Mouse (Mus musculus): ENCODE measurements at regions not wholly inside any gene's neighbourhood (a gene's known extent, or its start where the extent isn't known, plus 50 kb on each side); places are given as distances from the start of the nearest gene placed in this dataset.

DNA sequence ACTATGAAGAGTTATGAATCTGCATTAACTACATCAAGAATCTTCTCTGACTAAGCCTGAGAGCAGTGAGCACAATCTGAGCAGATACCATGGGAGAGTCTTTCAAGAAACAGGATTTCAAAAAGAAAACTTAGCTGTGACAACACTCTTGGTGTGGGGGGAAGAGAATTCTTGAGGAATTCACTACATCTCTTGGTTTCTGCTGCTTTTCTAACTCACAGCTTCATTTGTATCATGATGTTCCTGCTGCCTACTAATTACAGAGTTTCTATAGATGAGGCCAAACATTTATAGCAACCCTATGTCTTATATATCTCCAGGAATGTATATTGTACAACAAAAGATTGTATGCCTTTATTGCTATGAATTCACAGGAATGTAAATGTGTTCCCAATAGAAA lies 242.2 kb upstream of the Pitrm1 start:
- no peak overlapping the region for H3K4me3 ChIP-seq (ENCODE audit: low read length)
- no peak for ATAC-seq

DNA sequence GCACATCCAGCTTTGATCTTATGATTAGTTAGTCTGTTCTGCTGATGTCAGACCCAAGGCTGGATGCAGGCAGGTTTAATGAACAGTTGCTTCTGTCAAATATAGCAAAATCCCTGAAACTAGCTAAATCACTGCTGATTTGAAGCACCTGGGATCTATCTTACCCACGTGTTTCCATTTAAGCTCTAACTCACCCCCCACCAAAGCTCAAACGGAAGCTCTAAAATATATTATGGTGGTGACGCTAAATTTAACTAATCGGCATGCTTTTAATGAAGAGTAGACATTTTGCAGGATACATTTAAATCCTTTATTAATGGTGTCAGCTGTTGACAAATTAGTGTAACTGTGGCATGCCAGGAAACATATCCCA lies 241.3 kb upstream of the Pitrm1 start:
- Histone ChIP-seq H3K4me1 (ENCODE audit: control insufficient read depth, insufficient read depth, low read length) (no peaks in the 10 kb centered on the region), H3K36me3 (ENCODE audit: control insufficient read depth, insufficient read depth, low read length) (no peaks in the 10 kb centered on the region), H3K9me3 (ENCODE audit: control insufficient read depth, low read length) (no peaks in the 10 kb centered on the region), H3K4me3 (ENCODE audit: low read length) (no peak overlapping the region), H3K27me3 (replicated peaks; ENCODE audit: control insufficient read depth, insufficient read depth, low read length) (no peaks in the 10 kb centered on the region), H3K9ac (ENCODE audit: low read depth, low read length) (no peak overlapping the region), H3K27ac (ENCODE audit: low read length) (no peak overlapping the region), H3K4me2 (ENCODE audit: low read depth, low read length) (no peak overlapping the region)
- WGBS = 74% methylated on average over 4 of the region's 4 CpGs
- ATAC-seq = no peak

More for the DNA sequence above, 242.2 kb upstream of the Pitrm1 start:
- H3K4me2 ChIP-seq (ENCODE audit: low read depth, low read length) = no peak overlapping the region
- H3K27ac ChIP-seq (ENCODE audit: low read length) = no peak overlapping the region
- H3K27me3 ChIP-seq (replicated peaks; ENCODE audit: control insufficient read depth, insufficient read depth, low read length) = no peaks in the 10 kb centered on the region
- no peaks in the 10 kb centered on the region for H3K4me1 ChIP-seq (ENCODE audit: control insufficient read depth, insufficient read depth, low read length)
- H3K9ac ChIP-seq (ENCODE audit: low read depth, low read length) = no peak overlapping the region
- no peaks in the 10 kb centered on the region for H3K36me3 ChIP-seq (ENCODE audit: control insufficient read depth, insufficient read depth, low read length)
- H3K9me3 ChIP-seq (ENCODE audit: control insufficient read depth, low read length) = no peaks in the 10 kb centered on the region

DNA sequence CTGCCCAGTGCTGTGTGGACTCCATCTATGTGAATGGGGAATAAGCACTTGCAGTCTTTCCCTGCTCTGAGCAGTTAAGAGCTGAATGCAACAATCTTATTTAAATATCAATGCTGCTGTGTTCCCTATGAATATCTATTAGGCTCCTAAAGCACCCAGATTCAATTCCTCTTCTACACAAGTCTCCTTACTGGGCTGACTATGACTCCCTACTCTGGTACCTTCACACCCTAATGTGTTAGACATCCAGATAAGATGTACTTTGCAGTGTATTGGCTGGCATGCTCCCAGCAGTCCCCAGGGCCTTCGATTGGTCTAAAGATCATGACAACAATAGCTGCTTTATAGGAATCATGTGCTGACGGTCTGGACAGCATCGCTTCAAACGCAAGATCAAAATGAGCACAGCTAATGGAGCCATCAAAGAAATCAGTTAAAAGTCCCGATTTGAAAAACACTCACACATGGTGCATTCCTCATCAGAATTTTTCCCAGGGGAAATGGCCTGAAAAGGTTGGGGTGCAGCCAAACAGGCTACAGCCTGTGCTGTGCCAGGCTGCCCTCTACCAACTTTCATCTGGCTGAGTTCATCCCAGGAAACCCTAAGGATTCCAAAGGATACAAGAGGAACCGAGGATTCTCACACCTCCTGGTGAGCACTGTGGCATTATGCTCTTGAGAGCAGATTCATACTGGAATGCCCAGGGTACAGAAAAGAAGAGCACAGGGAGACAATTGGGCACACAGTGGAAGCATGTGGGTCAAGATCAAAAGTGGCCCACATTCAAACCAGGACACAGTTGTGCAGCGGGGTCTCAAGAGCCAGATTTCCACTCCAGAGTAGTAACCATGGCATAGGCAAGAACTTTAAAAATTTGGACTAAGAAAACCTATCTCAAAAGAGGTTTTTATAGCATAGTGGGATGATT lies 240.7 kb upstream of the Pitrm1 start:
- WGBS = 83% methylated on average over 7 of the region's 7 CpGs
- ATAC-seq = no peak
- no peaks in the 10 kb centered on the region for H3K9me3 ChIP-seq (ENCODE audit: control insufficient read depth, low read length)
- H3K27me3 ChIP-seq (replicated peaks; ENCODE audit: control insufficient read depth, insufficient read depth, low read length) = no peaks in the 10 kb centered on the region
- H3K4me3 ChIP-seq (ENCODE audit: low read length) = no peak overlapping the region
- no peak overlapping the region for H3K9ac ChIP-seq (ENCODE audit: low read depth, low read length)
- H3K27ac ChIP-seq (ENCODE audit: low read length) = no peak overlapping the region
- H3K4me1 ChIP-seq (ENCODE audit: control insufficient read depth, insufficient read depth, low read length) = no peaks in the 10 kb centered on the region
- H3K4me2 ChIP-seq (ENCODE audit: low read depth, low read length) = no peak overlapping the region
- H3K36me3 ChIP-seq (ENCODE audit: control insufficient read depth, insufficient read depth, low read length) = no peaks in the 10 kb centered on the region

DNA sequence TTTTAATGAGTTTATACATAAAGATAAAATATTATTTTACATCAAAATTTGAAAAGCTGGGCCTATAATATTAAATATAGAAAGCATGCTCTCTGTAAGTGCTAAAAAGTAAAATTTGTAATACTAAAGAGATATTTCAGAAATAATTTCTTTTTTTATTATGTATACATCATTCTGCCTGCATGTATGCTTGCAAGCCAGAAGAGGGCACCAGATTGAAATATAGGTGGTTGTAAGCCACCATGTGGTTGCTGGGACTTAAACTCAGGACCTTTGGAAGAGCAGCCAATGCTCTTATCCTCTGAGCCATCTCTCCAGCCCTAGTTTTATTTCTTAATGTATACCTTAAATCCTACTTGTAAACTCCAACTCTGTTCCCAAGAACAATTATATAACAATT lies 231.7 kb upstream of the Pitrm1 start:
- no peaks in the 10 kb centered on the region for H3K36me3 ChIP-seq (ENCODE audit: control insufficient read depth, insufficient read depth, low read length)
- H3K4me3 ChIP-seq (ENCODE audit: low read length) = no peak overlapping the region
- H3K27ac ChIP-seq (ENCODE audit: low read length) = no peak overlapping the region
- no peak overlapping the region for H3K4me2 ChIP-seq (ENCODE audit: low read depth, low read length)
- H3K27me3 ChIP-seq (replicated peaks; ENCODE audit: control insufficient read depth, insufficient read depth, low read length) = no peaks in the 10 kb centered on the region
- no peaks in the 10 kb centered on the region for H3K4me1 ChIP-seq (ENCODE audit: control insufficient read depth, insufficient read depth, low read length)
- ATAC-seq = no peak
- H3K9ac ChIP-seq (ENCODE audit: low read depth, low read length) = no peak overlapping the region
- H3K9me3 ChIP-seq (ENCODE audit: control insufficient read depth, low read length) = no peaks in the 10 kb centered on the region

DNA sequence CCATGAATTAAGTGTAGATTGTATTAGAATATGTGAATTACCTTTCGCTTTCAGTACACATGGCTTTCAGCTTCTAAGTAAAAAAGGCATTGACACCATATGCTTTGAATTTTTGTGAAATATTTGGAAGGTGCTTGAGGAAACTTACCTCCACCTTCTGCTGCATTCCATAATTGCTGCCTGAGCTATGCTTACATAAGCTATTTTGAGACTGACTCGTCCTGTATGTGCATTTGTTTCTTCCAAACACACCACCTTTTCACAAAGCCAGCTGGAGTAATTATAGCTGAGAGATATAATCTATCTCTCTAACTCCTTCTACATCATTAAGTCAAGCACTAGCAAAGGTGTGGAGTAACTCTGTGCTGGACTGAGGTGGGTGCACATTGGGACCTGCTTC lies 224.0 kb upstream of the Pitrm1 start:
- no peaks in the 10 kb centered on the region for H3K4me1 ChIP-seq (ENCODE audit: control insufficient read depth, insufficient read depth, low read length)
- no peak overlapping the region for H3K4me3 ChIP-seq (ENCODE audit: low read length)
- H3K27me3 ChIP-seq (replicated peaks; ENCODE audit: control insufficient read depth, insufficient read depth, low read length) = no peaks in the 10 kb centered on the region
- H3K4me2 ChIP-seq (ENCODE audit: low read depth, low read length) = no peak overlapping the region
- H3K36me3 ChIP-seq (ENCODE audit: control insufficient read depth, insufficient read depth, low read length) = no peaks in the 10 kb centered on the region
- no peaks in the 10 kb centered on the region for H3K9me3 ChIP-seq (ENCODE audit: control insufficient read depth, low read length)
- no peak overlapping the region for H3K27ac ChIP-seq (ENCODE audit: low read length)
- WGBS = 79% methylated on average over 2 of the region's 2 CpGs
- no peak overlapping the region for H3K9ac ChIP-seq (ENCODE audit: low read depth, low read length)
- no peak for ATAC-seq

DNA sequence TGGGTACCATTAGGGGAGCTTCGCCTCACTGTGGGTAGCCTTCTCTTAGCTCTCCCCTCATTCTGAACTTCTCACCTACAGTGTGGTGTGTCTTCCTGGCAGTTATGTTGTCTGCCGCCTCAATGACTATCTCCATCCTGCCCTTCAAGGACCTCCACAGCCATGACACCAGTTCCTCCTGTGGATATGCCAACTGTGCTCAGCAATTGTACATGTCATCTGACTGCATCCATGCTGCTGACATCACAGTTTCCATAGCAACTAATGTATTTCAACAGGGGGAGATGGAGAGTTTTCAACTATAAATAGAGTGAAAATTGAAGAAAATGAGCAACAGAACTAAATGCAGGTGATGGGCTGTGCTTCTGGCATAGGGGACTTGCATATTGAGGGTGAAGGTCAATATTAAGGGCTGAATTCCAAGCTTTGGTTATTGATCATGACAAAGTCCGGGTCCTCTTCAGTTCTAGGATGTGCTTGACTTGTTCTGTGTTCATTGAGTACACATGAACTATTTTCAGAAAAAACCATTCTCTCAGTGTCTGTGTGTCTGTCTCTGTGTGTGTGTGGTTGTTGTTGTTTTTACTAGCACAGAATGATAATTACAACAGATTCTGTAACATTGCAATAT lies 217.5 kb upstream of the Pitrm1 start:
- H3K9ac ChIP-seq (ENCODE audit: low read depth, low read length) = no peak overlapping the region
- no peak overlapping the region for H3K4me2 ChIP-seq (ENCODE audit: low read depth, low read length)
- no peaks in the 10 kb centered on the region for H3K4me1 ChIP-seq (ENCODE audit: control insufficient read depth, insufficient read depth, low read length)
- H3K27ac ChIP-seq (ENCODE audit: low read length) = no peak overlapping the region
- H3K36me3 ChIP-seq (ENCODE audit: control insufficient read depth, insufficient read depth, low read length) = no peaks in the 10 kb centered on the region
- no peaks in the 10 kb centered on the region for H3K9me3 ChIP-seq (ENCODE audit: control insufficient read depth, low read length)
- WGBS = 87% methylated on average over 3 of the region's 3 CpGs
- no peak overlapping the region for H3K4me3 ChIP-seq (ENCODE audit: low read length)
- H3K27me3 ChIP-seq (replicated peaks; ENCODE audit: control insufficient read depth, insufficient read depth, low read length) = no peaks in the 10 kb centered on the region
- no peak for ATAC-seq

DNA sequence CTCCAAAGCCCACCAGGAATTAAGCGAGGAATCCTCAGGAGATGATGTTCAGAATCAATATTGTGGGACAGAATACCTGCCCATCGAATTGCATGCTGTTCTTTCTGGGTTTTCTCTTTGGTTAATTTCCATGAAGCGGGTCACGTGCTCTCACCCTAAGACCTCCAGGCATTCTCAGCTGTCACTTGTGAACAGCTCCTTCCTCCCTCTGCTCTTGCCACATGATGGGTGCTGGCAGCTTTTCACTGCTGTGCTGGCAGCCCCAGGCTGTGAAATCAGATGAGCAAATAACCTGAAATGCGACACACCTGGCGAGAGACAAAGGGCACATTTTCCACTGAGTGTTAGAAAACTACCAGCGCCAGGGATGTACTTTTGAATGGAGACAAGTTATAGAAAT lies 207.8 kb upstream of the Pitrm1 start:
- Histone ChIP-seq H3K4me3 (ENCODE audit: low read length) (no peak overlapping the region), H3K27me3 (replicated peaks; ENCODE audit: control insufficient read depth, insufficient read depth, low read length) (no peaks in the 10 kb centered on the region), H3K9me3 (ENCODE audit: control insufficient read depth, low read length) (no peaks in the 10 kb centered on the region), H3K36me3 (ENCODE audit: control insufficient read depth, insufficient read depth, low read length) (no peaks in the 10 kb centered on the region), H3K9ac (ENCODE audit: low read depth, low read length) (no peak overlapping the region), H3K4me1 (ENCODE audit: control insufficient read depth, insufficient read depth, low read length) (no peaks in the 10 kb centered on the region), H3K4me2 (ENCODE audit: low read depth, low read length) (no peak overlapping the region), H3K27ac (ENCODE audit: low read length) (no peak overlapping the region)
- 76% methylated on average over 7 of the region's 7 CpGs for WGBS
- no peak for ATAC-seq

DNA sequence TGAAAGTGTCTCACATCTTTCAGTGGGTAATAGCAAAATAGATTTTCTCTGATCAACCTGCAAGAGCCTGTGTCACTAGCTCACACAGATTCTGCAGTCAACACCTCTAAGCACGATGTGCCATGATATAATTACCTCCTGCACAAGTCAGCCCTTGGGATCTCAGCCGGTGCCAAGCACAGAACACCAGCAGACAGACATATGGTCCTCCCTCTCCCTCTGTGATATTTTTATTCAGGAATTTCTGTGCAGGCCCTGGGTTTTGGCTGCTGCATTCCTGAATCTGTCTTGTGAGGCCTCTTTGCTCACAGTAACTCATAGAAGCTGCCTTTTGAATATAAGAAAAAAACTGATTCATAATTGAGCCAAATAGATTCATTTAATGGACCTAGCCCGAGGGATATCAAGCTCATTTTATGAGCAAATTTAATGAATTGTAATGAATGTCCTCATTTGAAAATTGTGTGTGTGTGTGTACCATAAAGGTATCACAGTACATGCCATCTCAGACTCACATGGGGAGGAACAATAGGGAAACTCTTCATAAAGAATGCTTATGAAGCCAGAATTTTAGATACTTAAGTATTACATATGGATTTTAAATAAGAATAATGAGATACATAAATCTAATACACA lies 206.7 kb upstream of the Pitrm1 start:
- no peaks in the 10 kb centered on the region for H3K36me3 ChIP-seq (ENCODE audit: control insufficient read depth, insufficient read depth, low read length)
- H3K9me3 ChIP-seq (ENCODE audit: control insufficient read depth, low read length) = no peaks in the 10 kb centered on the region
- no peaks in the 10 kb centered on the region for H3K27me3 ChIP-seq (replicated peaks; ENCODE audit: control insufficient read depth, insufficient read depth, low read length)
- H3K4me1 ChIP-seq (ENCODE audit: control insufficient read depth, insufficient read depth, low read length) = no peaks in the 10 kb centered on the region
- no peak overlapping the region for H3K4me3 ChIP-seq (ENCODE audit: low read length)
- ATAC-seq = no peak
- H3K4me2 ChIP-seq (ENCODE audit: low read depth, low read length) = no peak overlapping the region
- WGBS = 67% methylated on average over 3 of the region's 3 CpGs
- no peak overlapping the region for H3K27ac ChIP-seq (ENCODE audit: low read length)
- H3K9ac ChIP-seq (ENCODE audit: low read depth, low read length) = no peak overlapping the region

DNA sequence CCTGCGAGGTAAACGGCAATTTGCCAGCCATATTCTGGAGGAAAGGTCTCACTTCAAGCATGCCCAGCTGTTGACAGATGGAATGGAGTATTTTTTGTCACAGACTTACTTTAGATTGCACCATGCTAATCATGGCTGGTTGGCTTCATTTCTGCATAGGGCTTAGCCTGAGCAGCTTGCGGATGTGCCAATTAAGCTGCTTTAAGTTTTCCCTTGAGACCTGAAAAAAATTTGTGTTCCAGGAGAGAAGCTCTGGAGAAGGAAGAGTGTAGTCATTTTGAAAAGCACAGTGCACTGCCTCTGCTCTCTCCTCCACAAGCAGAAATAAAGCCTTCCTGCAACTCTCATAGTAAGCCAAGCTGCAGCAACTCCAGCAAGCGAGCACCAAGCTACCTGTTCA lies 182.8 kb upstream of the Pitrm1 start:
- Histone ChIP-seq H3K9me3 (ENCODE audit: control insufficient read depth, low read length) (no peaks in the 10 kb centered on the region), H3K36me3 (ENCODE audit: control insufficient read depth, insufficient read depth, low read length) (no peaks in the 10 kb centered on the region), H3K4me2 (ENCODE audit: low read depth, low read length) (no peak overlapping the region), H3K27me3 (replicated peaks; ENCODE audit: control insufficient read depth, insufficient read depth, low read length) (no peaks in the 10 kb centered on the region), H3K4me1 (ENCODE audit: control insufficient read depth, insufficient read depth, low read length) (no peaks in the 10 kb centered on the region), H3K4me3 (ENCODE audit: low read length) (no peak overlapping the region), H3K9ac (ENCODE audit: low read depth, low read length) (no peak overlapping the region), H3K27ac (ENCODE audit: low read length) (no peak overlapping the region)
- 85% methylated on average over 4 of the region's 4 CpGs for WGBS
- ATAC-seq = no peak
